Mouse (Mus musculus) olfactory bulb, adult 2 months (tissue): ENCODE results near the gene Col4a3bp. TPM values are rescaled to one million over a fixed set of nuclear protein-coding genes. Genes with fewer than 3 reads are reported as not detected.

ENCODE experiments used
- H3K27ac ChIP-seq: fragments of 200-500 bp; 2 replicates; pipeline ENCODE4 v1.5.1; 2012; ENCODE audit warnings: low read depth, low read length; ENCODE audit not compliant: insufficient read depth
- H3K4me1 ChIP-seq: fragments of 200-500 bp; 2 replicates; pipeline ENCODE4 v1.6.1; 2012; ENCODE audit warnings: low read length; ENCODE audit not compliant: control insufficient read depth, insufficient read depth
- H3K4me3 ChIP-seq: fragments of 200-500 bp; 2 replicates; pipeline ENCODE4 v1.5.1; 2012; ENCODE audit warnings: mild to moderate bottlenecking, low read depth, low read length, moderate library complexity; ENCODE audit not compliant: insufficient read depth
- CTCF ChIP-seq: fragments of 200-500 bp; IDR thresholded peaks from 2 replicates; pipeline ENCODE4 v1.5.1; 2012; ENCODE audit warnings: low read depth, mild to moderate bottlenecking, low read length, moderate library complexity; ENCODE audit not compliant: insufficient read depth
- POLR2A ChIP-seq: fragments of 200-500 bp; IDR thresholded peaks from 2 replicates; pipeline ENCODE4 v1.6.1; 2012; ENCODE audit warnings: mild to moderate bottlenecking, low read depth, low read length, moderate library complexity; ENCODE audit not compliant: insufficient read depth
- WGBS: fragments of 180-500 bp; shearing (Covaris S2); methylation state at CpG from one replicate; pipeline ENCODE4 v1.1.7; 2018; 5-methylcytosine and 5-hydroxymethylcytosine counted together
- polyA plus RNA-seq: library from polyadenylated mRNA; stranded (reverse); fragments of >200 nt; gene quantifications from 2 replicates; pipeline ENCODE4 v1.2.4, GENCODE M21; 2012; ENCODE audit warnings: low replicate concordance; ENCODE audit not compliant: missing spikeins, insufficient read depth, insufficient read length

Col4a3bp gene
- polyA plus RNA-seq, 1 experiment: 201 TPM

DNA sequence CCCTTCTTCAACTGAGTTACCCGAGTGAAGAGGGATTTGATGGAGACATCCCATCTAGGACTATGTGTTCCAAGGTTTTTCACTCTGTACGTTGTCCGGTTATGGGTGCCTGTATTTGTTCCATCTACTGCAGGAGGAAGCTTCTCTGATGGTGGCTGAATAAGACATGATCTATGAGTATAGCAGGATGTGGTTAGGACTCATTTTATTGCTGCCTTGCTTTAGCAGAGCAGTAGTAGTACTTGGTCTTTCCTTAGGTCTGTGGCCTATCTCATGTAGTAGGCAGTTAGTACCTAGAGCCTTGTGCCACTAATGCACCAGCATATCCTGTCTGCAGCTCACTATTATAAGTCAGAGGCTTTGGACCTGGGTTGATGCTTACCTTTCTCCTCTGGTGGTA, 12.7 kb downstream of the Col4a3bp start:
- WGBS: 93% methylated on average over 3 of the region's 3 CpGs
- Histone ChIP-seq H3K4me3 (no peak overlapping the region), H3K27ac (no peak overlapping the region), H3K4me1 (no peaks in the 10 kb centered on the region)
- no peak for TF ChIP-seq POLR2A
- TF ChIP-seq CTCF: no peak

DNA sequence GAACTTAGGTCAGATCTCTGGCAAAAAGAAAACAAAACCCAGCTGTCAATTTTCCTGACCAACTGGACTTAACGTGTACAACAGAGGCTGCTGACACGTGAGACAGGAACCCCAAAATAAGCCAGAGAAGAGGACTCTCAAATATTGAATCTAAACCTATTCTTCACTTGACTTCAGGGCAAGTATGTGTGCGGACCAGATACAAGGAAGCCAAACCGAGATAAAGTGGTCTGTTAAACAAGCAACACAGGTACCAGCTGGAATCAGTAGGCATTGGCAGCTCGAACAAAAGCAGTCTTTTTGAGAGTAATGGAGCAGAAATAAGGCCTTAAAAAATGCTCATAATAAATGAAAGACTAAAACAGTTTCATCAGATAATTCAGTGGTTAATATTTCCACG, 25.6 kb downstream of the Col4a3bp start:
- H3K4me1 ChIP-seq: no peaks in the 10 kb centered on the region; the same call in 1 of the 2 replicates
- TF ChIP-seq POLR2A: no peak
- no peak for TF ChIP-seq CTCF
- WGBS: 72% methylated on average over 6 of the region's 6 CpGs
- H3K27ac ChIP-seq: no peak overlapping the region
- no peak overlapping the region for H3K4me3 ChIP-seq

DNA sequence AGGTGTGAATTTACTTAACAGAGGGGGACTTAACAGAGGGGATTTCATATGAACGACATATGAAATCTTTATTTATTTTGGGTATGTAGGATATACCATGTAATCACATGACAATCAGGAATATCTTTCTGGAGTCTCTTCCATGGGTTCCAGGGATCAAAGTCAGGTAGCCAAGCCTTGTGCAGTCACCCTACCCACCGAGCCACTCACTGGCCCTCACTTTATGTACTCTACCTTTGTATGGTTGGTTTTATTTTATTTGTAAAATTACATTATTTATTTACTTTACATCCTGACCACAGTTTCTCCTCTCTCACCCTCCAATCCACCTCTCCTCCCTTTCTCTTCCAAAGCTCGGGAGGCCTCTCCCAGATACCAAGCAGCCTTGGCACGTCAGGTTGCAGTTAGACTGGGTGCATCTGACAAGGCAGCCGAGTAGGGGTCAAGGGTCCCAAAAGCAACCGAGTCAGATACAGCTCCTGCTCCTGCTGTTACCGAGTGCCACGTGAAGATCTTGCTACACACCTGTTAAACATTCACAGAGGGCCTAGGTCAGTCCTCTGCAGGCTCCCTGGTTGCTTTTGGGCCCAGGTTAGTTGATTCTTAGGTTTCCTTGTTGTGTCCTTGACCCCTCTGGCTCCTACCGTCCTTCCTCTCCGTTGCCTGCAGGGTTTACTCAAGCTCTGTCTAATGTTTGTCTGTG, 28.0 kb downstream of the Col4a3bp start:
- 82% methylated on average over 10 of the region's 10 CpGs for WGBS
- TF ChIP-seq CTCF: no peak
- no peak for TF ChIP-seq POLR2A

DNA sequence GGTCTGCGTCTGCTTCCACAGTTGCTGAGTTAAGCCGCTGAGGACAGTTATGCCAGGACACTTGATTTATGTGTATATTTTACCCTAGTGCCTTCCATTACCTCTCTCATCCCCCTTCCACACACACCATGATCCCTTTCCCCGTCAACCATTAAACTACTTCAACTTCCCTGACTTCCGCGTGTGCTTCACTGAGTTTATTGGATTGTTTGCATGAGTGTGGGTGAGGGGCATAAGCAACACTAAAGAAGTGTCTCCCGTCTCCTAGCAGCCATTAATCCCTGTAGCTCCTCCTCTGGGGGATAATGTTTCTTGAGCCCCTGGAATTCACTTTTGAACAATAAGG, 28.6 kb downstream of the Col4a3bp start:
- TF ChIP-seq CTCF (no peak), POLR2A (no peak)
- whole genome bisulfite sequencing: 80% methylated on average over 6 of the region's 6 CpGs
- H3K4me3 ChIP-seq: no peak overlapping the region
- no peak overlapping the region for H3K27ac ChIP-seq
- no peaks in the 10 kb centered on the region; the same call in 1 of the 2 replicates for H3K4me1 ChIP-seq

More for the DNA sequence above, 28.0 kb downstream of the Col4a3bp start:
- Histone ChIP-seq H3K4me3 (no peak overlapping the region), H3K27ac (no peak overlapping the region), H3K4me1 (no peaks in the 10 kb centered on the region; the same call in 1 of the 2 replicates)

DNA sequence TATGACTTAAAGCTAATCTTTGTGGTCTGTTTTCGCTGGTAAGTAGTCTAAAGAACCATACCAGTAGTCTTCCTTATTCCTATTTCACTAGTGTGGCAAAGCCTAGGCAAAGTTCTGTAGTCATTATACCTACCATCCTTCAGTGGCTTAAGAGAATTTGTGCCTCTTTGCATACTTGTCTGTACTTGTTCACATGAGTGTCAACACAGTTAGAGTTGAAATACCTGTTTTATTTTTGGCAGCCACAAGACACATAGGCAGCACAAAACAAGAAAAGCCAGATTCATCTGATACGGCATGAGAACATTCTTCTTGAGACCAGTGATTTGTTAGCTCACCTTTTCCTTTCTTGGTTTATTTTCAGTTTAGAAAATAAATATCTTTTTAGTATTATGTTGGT, 31.8 kb downstream of the Col4a3bp start:
- 89% methylated on average over 2 of the region's 2 CpGs for WGBS
- H3K27ac ChIP-seq: no peak overlapping the region
- TF ChIP-seq POLR2A (no peak), CTCF (no peak)
- no peak overlapping the region for H3K4me3 ChIP-seq
- H3K4me1 ChIP-seq: no peaks in the 10 kb centered on the region

DNA sequence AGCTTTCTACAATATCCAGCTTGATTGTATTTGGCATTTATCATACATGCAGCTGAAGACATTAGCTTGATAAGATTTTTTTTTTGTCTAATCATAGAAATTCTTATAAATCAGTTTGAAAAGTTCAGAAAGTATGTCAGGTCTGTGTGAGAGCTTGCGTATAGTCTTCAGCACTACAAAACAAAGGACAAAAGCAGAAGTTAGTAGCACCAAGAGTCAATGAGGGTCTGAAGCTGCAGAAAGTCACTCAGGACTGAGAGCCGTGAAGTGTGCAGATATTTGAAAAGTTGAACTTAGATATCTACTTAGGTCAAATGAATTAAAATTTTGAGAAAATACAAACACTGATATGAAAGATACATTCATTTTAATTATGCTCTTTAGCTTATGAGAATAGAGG, 36.7 kb downstream of the Col4a3bp start:
- TF ChIP-seq CTCF (no peak), POLR2A (no peak)
- WGBS: 81% methylated on average over 2 of the region's 2 CpGs

DNA sequence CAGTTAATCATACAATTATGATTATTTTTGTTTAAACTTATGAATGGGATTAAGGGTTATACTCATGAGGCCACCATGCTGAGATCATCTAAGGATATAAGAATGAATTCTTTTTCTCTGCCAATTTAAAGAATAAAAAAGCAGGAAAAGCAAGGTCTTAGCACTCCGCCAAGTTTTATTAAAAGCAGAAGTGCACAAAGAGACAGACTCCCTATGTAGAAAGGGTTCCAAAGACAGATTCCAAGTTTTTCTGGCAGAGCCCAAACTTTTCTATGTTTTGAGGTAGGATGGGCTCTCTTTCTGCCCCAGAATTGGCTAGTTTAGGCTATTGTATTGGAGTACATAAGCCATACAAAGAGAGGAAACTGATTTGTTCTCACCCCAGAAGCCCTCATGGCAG, 37.6 kb downstream of the Col4a3bp start:
- Histone ChIP-seq H3K27ac (no peak overlapping the region), H3K4me1 (no peaks in the 10 kb centered on the region), H3K4me3 (no peak overlapping the region)
- 74% methylated on average over 1 of the region's 1 CpGs for WGBS
- TF ChIP-seq POLR2A: no peak
- TF ChIP-seq CTCF: no peak

More for the DNA sequence above, 36.7 kb downstream of the Col4a3bp start:
- no peak overlapping the region for H3K27ac ChIP-seq
- H3K4me3 ChIP-seq: no peak overlapping the region
- no peaks in the 10 kb centered on the region for H3K4me1 ChIP-seq

DNA sequence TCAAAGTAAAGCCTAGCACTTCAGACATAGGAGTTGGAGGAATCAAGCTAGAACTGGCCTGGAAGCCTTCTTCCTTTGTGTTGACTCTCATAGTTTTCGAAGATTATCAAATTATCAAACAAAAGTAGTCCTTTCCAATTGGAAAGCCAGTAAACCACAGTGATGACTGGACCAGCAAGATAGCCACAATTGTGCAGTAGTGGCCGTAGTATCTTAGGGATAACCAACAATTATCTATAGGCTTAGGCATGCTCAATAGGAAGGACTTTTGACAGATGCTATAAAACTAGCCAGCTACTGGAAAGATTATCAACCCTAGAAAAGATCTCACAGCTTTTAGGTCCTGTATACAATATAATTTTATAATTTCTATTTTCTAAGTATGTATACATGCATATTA, 41.8 kb downstream of the Col4a3bp start:
- Histone ChIP-seq H3K4me1 (no peaks in the 10 kb centered on the region), H3K4me3 (no peak overlapping the region), H3K27ac (no peak overlapping the region)
- TF ChIP-seq CTCF (no peak), POLR2A (no peak)
- WGBS: 98% methylated on average over 2 of the region's 2 CpGs

DNA sequence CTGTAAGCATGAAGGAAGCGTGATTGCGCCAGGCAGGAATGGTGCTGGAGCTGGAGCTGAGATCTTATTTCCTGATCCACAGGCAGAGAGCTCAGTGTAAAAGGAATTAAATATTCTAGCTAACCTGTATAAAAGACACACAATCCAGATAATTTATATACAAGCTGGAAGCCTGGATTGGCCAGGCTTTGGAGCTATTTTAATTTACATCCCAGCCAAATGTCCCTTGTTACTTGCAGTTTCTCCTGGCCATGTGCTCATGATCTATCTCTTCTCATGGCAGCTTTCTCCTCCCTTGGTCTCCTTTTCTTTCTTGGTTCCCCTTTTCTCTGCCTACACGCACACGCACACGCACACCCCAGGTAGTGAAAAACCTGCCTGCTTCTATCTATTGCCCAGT, 44.1 kb downstream of the Col4a3bp start:
- H3K4me3 ChIP-seq: no peak overlapping the region
- WGBS: 95% methylated on average over 5 of the region's 5 CpGs
- TF ChIP-seq POLR2A: no peak
- no peak for TF ChIP-seq CTCF
- H3K4me1 ChIP-seq: no peaks in the 10 kb centered on the region
- no peak overlapping the region for H3K27ac ChIP-seq

DNA sequence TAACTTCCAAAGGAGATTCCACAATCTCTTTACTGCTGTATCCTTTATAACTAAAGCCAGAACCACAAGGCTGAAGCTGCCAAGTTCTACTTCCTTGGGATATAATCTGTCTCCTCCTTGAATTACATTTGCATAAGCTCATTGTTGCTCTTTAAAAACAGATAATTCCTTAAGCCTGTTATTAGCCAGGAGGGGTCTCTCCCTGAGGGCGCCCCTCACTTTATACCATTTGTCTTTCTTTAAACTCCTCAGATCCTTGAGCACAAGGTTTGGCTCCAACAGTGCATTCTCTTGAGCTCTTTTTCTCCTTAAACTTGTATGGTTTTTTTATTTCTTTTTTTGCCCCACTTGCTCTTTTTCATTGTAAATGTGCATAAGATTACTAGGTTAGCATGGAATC, 46.2 kb downstream of the Col4a3bp start:
- no peak overlapping the region for H3K27ac ChIP-seq
- TF ChIP-seq CTCF (no peak), POLR2A (no peak)
- no peaks in the 10 kb centered on the region for H3K4me1 ChIP-seq
- H3K4me3 ChIP-seq: no peak overlapping the region
- 87% methylated on average over 1 of the region's 1 CpGs for WGBS
